Mouse (Mus musculus) liver, embryonic 16.5 days (tissue): ENCODE measurements around the gene Hnrnph3. TPM values are rescaled to one million over a fixed set of nuclear protein-coding genes. Genes with fewer than 3 reads are reported as not detected.

Source experiments
- ATAC-seq: fragments of 200-750 bp; cut with Nextera tagmentation; 2 replicates; pipeline ENCODE4 v1.8.0; 2017; ENCODE audit warnings: low read depth, mild to moderate bottlenecking, moderate number of reproducible peaks, moderate library complexity
- H3K27ac ChIP-seq: fragments of 300-500 bp; sonication (generic); 2 replicates; pipeline ENCODE4 v1.5.1; 2014; ENCODE audit warnings: mild to moderate bottlenecking, low read length
- H3K27me3 ChIP-seq: fragments of 300-500 bp; sonication (generic); 2 replicates; pipeline ENCODE4 v1.6.1; 2014; ENCODE audit warnings: low read depth, low read length, mixed read lengths; ENCODE audit not compliant: control insufficient read depth, insufficient read depth
- H3K36me3 ChIP-seq: fragments of 300-500 bp; sonication (generic); 2 replicates; pipeline ENCODE4 v1.6.1; 2014; ENCODE audit warnings: mild to moderate bottlenecking; ENCODE audit not compliant: control insufficient read depth, insufficient read depth
- H3K4me1 ChIP-seq: fragments of 300-500 bp; sonication (generic); 2 replicates; pipeline ENCODE4 v1.6.1; 2014; ENCODE audit warnings: low read depth, low read length, mixed read lengths; ENCODE audit not compliant: control insufficient read depth
- H3K4me2 ChIP-seq: fragments of 300-500 bp; sonication (generic); 2 replicates; pipeline ENCODE4 v1.6.1; 2014; ENCODE audit warnings: low read depth, low read length, mixed read lengths
- H3K4me3 ChIP-seq: fragments of 300-500 bp; sonication (generic); 2 replicates; pipeline ENCODE4 v1.5.1; 2014; ENCODE audit warnings: low read depth, mild to moderate bottlenecking, low read length
- H3K9ac ChIP-seq: fragments of 300-500 bp; sonication (generic); 2 replicates; pipeline ENCODE4 v1.6.1; 2014; ENCODE audit warnings: low read depth, low read length
- H3K9me3 ChIP-seq: fragments of 300-500 bp; sonication (generic); replicated peaks from 2 replicates; pipeline ENCODE4 v1.6.1; 2016; ENCODE audit warnings: low read length; ENCODE audit not compliant: control insufficient read depth
- WGBS: fragments of 180-500 bp; shearing (Covaris S2); extraction: QIAGEN DNeasy Blood & Tissue Kit; methylation state at CpG from one replicate; pipeline ENCODE4 v1.1.7; 2014; ENCODE audit not compliant: insufficient replicate concordance; 5-methylcytosine and 5-hydroxymethylcytosine counted together
- polyA plus RNA-seq: library from polyadenylated mRNA; unstranded; fragments of >200 nt; fragmentation: Nextera tagmentation; extraction: Ambion mirVana; gene quantifications from 2 replicates; pipeline ENCODE4 v1.2.1, GENCODE M21; 2015

Gene Hnrnph3
- 22.2 and 24.3 TPM in 2 replicates for polyA plus RNA-seq

DNA sequence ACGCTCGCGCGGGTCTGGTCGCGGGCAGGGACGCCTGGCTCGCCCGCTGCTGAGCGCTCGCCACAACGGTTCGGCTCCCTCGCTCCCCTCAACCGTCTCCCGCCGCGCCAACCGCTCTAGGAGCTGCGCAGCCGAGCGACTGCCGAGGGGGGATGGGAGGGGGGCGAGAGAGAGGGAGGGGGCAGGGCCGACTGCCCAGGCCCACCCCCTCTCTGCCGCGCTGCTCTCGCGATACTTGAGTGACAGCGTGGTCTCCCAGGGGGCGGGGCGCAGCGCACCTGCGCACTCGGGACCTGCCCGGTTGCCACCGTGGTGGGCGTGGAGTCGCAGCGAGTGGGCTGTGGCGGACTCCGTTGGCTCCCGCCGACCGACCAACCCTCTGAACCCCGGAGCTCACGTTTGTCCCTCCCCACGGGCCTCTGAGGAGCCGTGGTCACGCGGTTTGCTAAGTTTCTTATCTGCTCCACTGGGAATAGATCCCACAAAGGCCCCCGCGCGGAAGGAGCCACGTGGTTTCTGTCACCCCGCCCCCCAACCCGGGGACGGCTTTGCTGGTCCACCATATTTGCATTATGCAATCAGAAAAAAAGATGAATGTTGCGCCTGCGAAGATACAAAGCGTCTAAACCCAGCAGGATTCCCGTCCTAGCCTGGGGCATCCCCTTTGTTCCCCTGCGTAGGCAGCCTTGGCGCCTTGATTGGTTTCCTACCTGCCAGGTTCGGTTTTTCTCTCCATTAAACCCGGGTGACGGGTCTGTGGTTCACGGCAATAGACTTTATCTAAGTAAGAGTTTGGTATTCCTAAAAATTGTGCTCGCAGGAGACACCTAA, at the start of gene Hnrnph3, which contains the start of gene Pbld2:
Gene Hnrnph3, minus strand, starts transcription at position 469 of the 831 bp plus-strand sequence.
Gene Pbld2, plus strand, starts transcription at position 567 of the 831 bp plus-strand sequence.
- peaks cover 28% of the 10 kb centered on the region for H3K4me1 ChIP-seq

GRCm38 (mm10) chr10:63065988-63066387, 42.0 kb upstream of the Hnrnph3 start:
- Histone ChIP-seq H3K9me3 (no peaks in the 10 kb centered on the region), H3K4me3 (no peak overlapping the region), H3K4me1 (no peaks in the 10 kb centered on the region), H3K36me3 (no peaks in the 10 kb centered on the region), H3K27ac (no peak overlapping the region), H3K27me3 (no peaks in the 10 kb centered on the region), H3K9ac (no peak overlapping the region), H3K4me2 (no peak overlapping the region)
- ATAC-seq: no peak
- WGBS: 13% methylated on average over 5 of the region's 5 CpGs

More for the DNA sequence above, at the start of gene Hnrnph3, which contains the start of gene Pbld2:
- Histone ChIP-seq H3K4me3 (peak within 1 kb of the TSS; percentile 95), H3K9ac (peak within 1 kb of the TSS; percentile 82), H3K27me3 (no peaks in the 10 kb centered on the region), H3K9me3 (no peaks in the 10 kb centered on the region), H3K4me2 (peak within 1 kb of the TSS; percentile 95), H3K36me3 (no peaks in the 10 kb centered on the region), H3K27ac (peak within 1 kb of the TSS; percentile 92)
- peak; percentile 92 for ATAC-seq
- under 1% methylated on average over 63 of the region's 69 CpGs for WGBS

DNA sequence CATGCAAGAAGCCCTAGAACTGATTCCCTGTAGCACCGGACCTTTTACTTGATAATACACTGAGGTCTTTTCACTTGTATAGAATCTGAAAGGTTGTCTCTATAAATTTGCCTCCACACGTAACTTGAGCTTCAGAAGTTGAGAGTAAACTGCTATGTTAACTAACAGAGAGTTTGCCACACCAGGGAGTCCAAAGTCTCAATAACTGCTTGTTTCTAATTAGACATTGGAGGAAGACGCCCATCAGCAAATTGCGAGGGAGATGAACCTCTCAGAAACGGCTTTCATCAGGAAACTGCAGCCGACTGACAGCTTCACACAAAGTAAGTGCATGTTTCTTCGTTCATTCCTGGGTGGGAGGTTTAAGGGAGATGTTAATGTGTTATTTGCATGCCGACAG, 41.5 kb upstream of the Hnrnph3 start:
- no peak overlapping the region for H3K9ac ChIP-seq
- no peaks in the 10 kb centered on the region for H3K36me3 ChIP-seq
- no peak overlapping the region for H3K4me2 ChIP-seq
- no peak overlapping the region for H3K27ac ChIP-seq
- H3K4me1 ChIP-seq: no peaks in the 10 kb centered on the region
- ATAC-seq: no peak
- 49% methylated on average over 8 of the region's 8 CpGs for WGBS
- no peaks in the 10 kb centered on the region for H3K9me3 ChIP-seq
- no peaks in the 10 kb centered on the region for H3K27me3 ChIP-seq
- H3K4me3 ChIP-seq: no peak overlapping the region

DNA sequence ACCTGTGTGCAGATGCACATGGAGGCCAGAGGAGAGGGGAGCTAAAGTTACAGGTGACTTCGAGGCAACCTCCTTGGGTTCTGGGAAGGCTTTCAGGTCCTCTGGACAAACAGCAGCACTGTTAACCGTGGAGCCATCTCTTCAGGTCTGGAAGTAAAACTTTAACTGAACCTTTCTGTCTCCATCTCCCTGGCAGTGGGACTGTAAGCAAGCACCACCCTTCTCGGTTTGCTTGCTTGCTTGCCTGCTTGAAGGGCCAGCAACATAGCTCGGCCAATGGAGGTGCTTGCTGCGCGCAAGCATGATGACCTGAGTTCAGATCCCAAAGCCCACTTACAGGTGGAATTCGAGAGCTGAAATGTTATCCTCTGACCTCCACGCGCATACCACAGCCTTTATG, 40.5 kb upstream of the Hnrnph3 start:
- no peak overlapping the region for H3K9ac ChIP-seq
- 61% methylated on average over 9 of the region's 9 CpGs for WGBS

DNA sequence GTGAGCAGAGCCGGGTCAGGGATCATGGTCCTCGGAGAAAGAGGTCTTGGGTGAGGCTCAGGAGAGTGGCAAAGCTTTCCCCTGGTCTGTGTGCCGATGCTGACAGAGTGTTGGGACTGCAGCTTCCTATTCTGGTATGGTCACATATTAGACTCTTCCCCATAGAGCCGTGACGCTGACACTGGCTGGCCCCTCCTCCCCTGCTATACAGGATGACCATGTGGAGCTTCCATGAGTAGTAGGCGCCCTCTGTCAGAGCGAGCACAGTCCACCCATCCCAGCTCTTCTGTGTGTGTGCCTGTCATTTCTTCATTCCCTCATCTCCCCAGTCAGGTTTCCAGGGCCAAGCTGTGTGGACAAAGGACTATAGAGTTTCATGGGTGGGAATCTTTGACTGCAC, 39.3 kb upstream of the Hnrnph3 start:
- H3K9ac ChIP-seq: no peak overlapping the region
- 62% methylated on average over 7 of the region's 7 CpGs for WGBS

More for the DNA sequence above, 40.5 kb upstream of the Hnrnph3 start:
- no peaks in the 10 kb centered on the region for H3K9me3 ChIP-seq
- H3K27me3 ChIP-seq: no peaks in the 10 kb centered on the region
- no peak overlapping the region for H3K4me2 ChIP-seq
- no peaks in the 10 kb centered on the region for H3K4me1 ChIP-seq
- no peak overlapping the region for H3K4me3 ChIP-seq
- H3K36me3 ChIP-seq: no peaks in the 10 kb centered on the region
- ATAC-seq: no peak
- no peak overlapping the region for H3K27ac ChIP-seq

GRCm38 (mm10) chr10:63062696-63063095, 38.7 kb upstream of the Hnrnph3 start:
- Histone ChIP-seq H3K27ac (no peak overlapping the region; the same call in 1 of the 2 replicates), H3K27me3 (no peaks in the 10 kb centered on the region), H3K4me3 (peak overlapping the region; percentile 43), H3K4me1 (no peaks in the 10 kb centered on the region), H3K4me2 (peak overlapping the region; percentile 18), H3K9ac (no peak overlapping the region), H3K36me3 (no peaks in the 10 kb centered on the region), H3K9me3 (no peaks in the 10 kb centered on the region)
- no peak for ATAC-seq
- WGBS: 73% methylated on average over 5 of the region's 5 CpGs

More for the DNA sequence above, 39.3 kb upstream of the Hnrnph3 start:
- Histone ChIP-seq H3K36me3 (no peaks in the 10 kb centered on the region), H3K27me3 (no peaks in the 10 kb centered on the region), H3K9me3 (no peaks in the 10 kb centered on the region), H3K4me3 (peak overlapping the region; percentile 4), H3K27ac (no peak overlapping the region), H3K4me1 (no peaks in the 10 kb centered on the region), H3K4me2 (0 out of 2 replicates have a peak overlapping the region, but pooled peaks have one; percentile 19)
- peak; percentile 40; the same call in 1 of the 2 replicates for ATAC-seq

- Histone ChIP-seq H3K27me3 (no peaks in the 10 kb centered on the region), H3K9ac (peak overlapping the region; percentile 51; the same call in 1 of the 2 replicates), H3K4me2 (no peak overlapping the region), H3K9me3 (no peaks in the 10 kb centered on the region), H3K36me3 (no peaks in the 10 kb centered on the region), H3K4me3 (peak overlapping the region; percentile 43), H3K4me1 (no peaks in the 10 kb centered on the region), H3K27ac (peak overlapping the region; percentile 81)
- WGBS: 57% methylated on average over 12 of the region's 12 CpGs
- ATAC-seq: peak; percentile 68
Observed at GRCm38 (mm10) chr10:63061266-63061665, 37.2 kb upstream of the Hnrnph3 start.

DNA sequence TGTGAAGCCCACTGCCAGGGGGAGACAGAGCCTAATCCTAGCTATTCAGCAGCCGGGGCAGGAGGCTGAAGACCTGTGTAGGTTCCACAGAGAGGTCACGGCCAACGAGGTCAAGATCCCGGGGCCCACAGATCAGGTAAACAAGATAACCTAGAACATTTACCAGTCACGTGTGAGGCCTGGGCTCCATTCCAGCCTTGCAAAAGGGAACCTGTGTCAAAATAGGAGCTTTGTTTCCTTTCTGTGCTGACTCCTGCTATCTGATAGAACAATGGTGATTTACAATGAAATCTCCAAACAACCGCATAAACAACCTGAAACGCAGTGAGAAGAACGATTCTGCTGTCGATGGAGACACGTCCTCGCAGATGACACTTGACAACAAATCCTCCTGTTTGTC, 36.4 kb upstream of the Hnrnph3 start:
- Histone ChIP-seq H3K4me3 (no peak overlapping the region), H3K9me3 (no peaks in the 10 kb centered on the region), H3K36me3 (no peaks in the 10 kb centered on the region), H3K4me1 (no peaks in the 10 kb centered on the region), H3K27me3 (no peaks in the 10 kb centered on the region), H3K27ac (peak overlapping the region; percentile 81), H3K4me2 (no peak overlapping the region), H3K9ac (no peak overlapping the region)
- 57% methylated on average over 11 of the region's 11 CpGs for WGBS
- peak; percentile 66 for ATAC-seq

- Histone ChIP-seq H3K4me1 (no peaks in the 10 kb centered on the region), H3K4me3 (no peak within 1 kb of the TSS), H3K27ac (peak within 1 kb of the TSS; percentile 81), H3K9ac (no peak within 1 kb of the TSS), H3K4me2 (no peak within 1 kb of the TSS), H3K27me3 (no peaks in the 10 kb centered on the region), H3K9me3 (no peaks in the 10 kb centered on the region), H3K36me3 (no peaks in the 10 kb centered on the region)
- 57% methylated on average over 2 of the region's 2 CpGs for WGBS
- ATAC-seq: no peak
Observed at GRCm38 (mm10) chr10:63059862-63060261, 35.8 kb upstream of the Hnrnph3 start, which contains the start of gene Pbld1. Gene Pbld1, plus strand, starts transcription at chr10:63060162.
